Mouse (Mus musculus) hindbrain, embryonic 11.5 days (tissue): Measurements from ENCODE around the gene Smc5. TPM values are rescaled to one million over a fixed set of nuclear protein-coding genes. Genes with fewer than 3 reads are reported as not detected.

Source experiments
- ATAC-seq: fragments of 200-750 bp; cut with Nextera tagmentation; 2 replicates; pipeline ENCODE4 v1.8.0; 2017; ENCODE audit warnings: mild to moderate bottlenecking, moderate TSS enrichment, moderate library complexity; ENCODE audit not compliant: low FRiP score
- DNase-seq: peaks from one replicate; pipeline ENCODE4 v3.0.0-alpha.2; 2015; ENCODE audit warnings: low spot score
- H3K27ac ChIP-seq: fragments of 300-500 bp; sonication (generic); 2 replicates; pipeline ENCODE4 v1.5.1; 2014; ENCODE audit warnings: mild to moderate bottlenecking, low read depth, low read length
- H3K27me3 ChIP-seq: fragments of 300-500 bp; sonication (generic); 2 replicates; pipeline ENCODE4 v1.6.1; 2014; ENCODE audit warnings: mild to moderate bottlenecking, low read length, moderate library complexity, mixed read lengths; ENCODE audit not compliant: control insufficient read depth, insufficient read depth
- H3K36me3 ChIP-seq: fragments of 300-500 bp; sonication (generic); 2 replicates; pipeline ENCODE4 v1.6.1; 2014; ENCODE audit warnings: mild to moderate bottlenecking, low read length, moderate library complexity, mixed read lengths; ENCODE audit not compliant: control insufficient read depth, insufficient read depth
- H3K4me1 ChIP-seq: fragments of 300-500 bp; sonication (generic); replicated peaks from 2 replicates; pipeline ENCODE4 v1.6.1; 2014; ENCODE audit warnings: low read length, mixed read lengths; ENCODE audit not compliant: control insufficient read depth, insufficient read depth
- H3K4me2 ChIP-seq: fragments of 300-500 bp; sonication (generic); replicated peaks from 2 replicates; pipeline ENCODE4 v1.6.1; 2014; ENCODE audit warnings: mild to moderate bottlenecking, low read depth, low read length
- H3K4me3 ChIP-seq: fragments of 300-500 bp; sonication (generic); 2 replicates; pipeline ENCODE4 v1.5.1; 2014; ENCODE audit warnings: low read depth, low read length
- H3K9ac ChIP-seq: fragments of 300-500 bp; sonication (generic); 2 replicates; pipeline ENCODE4 v1.6.1; 2014; ENCODE audit warnings: low read depth, low read length
- H3K9me3 ChIP-seq: fragments of 300-500 bp; sonication (generic); 2 replicates; pipeline ENCODE4 v1.6.1; 2016; ENCODE audit warnings: low read length; ENCODE audit not compliant: control insufficient read depth
- WGBS: fragments of 180-500 bp; shearing (Covaris S2); extraction: QIAGEN DNeasy Blood & Tissue Kit; methylation state at CpG from one replicate; pipeline ENCODE4 v1.1.7; 2014; 5-methylcytosine and 5-hydroxymethylcytosine counted together
- polyA plus RNA-seq: library from polyadenylated mRNA; unstranded; fragments of >200 nt; fragmentation: Nextera tagmentation; extraction: Ambion mirVana; gene quantifications from 2 replicates; pipeline ENCODE4 v1.2.1, GENCODE M21; 2014

The Smc5 gene
- polyA plus RNA-seq, 1 experiment from 2014 or later = 57.4 TPM

GRCm38 (mm10) chr19:23203505-23204053 lies 70.1 kb downstream of the Smc5 start:
- no peak overlapping the region for H3K9ac ChIP-seq
- H3K4me2 ChIP-seq = no peak overlapping the region
- peaks cover 8% of the 10 kb centered on the region for H3K36me3 ChIP-seq
- H3K9me3 ChIP-seq = no peaks in the 10 kb centered on the region
- no peak overlapping the region for H3K4me3 ChIP-seq
- no peak for DNase-seq
- no peaks in the 10 kb centered on the region for H3K4me1 ChIP-seq
- H3K27ac ChIP-seq = no peak overlapping the region
- H3K27me3 ChIP-seq = no peaks in the 10 kb centered on the region
- ATAC-seq = no peak
- 93% methylated on average over 3 of the region's 3 CpGs for WGBS

GRCm38 (mm10) chr19:23202106-23202505 lies 71.6 kb downstream of the Smc5 start:
- H3K27ac ChIP-seq = no peak overlapping the region
- ATAC-seq (no peak), DNase-seq (no peak)
- H3K4me1 ChIP-seq = no peaks in the 10 kb centered on the region
- no peak overlapping the region for H3K9ac ChIP-seq
- H3K36me3 ChIP-seq = peaks cover 8% of the 10 kb centered on the region
- H3K4me3 ChIP-seq = no peak overlapping the region
- no peaks in the 10 kb centered on the region for H3K9me3 ChIP-seq
- 99% methylated on average over 5 of the region's 5 CpGs for WGBS
- no peak overlapping the region for H3K4me2 ChIP-seq
- no peaks in the 10 kb centered on the region for H3K27me3 ChIP-seq

DNA sequence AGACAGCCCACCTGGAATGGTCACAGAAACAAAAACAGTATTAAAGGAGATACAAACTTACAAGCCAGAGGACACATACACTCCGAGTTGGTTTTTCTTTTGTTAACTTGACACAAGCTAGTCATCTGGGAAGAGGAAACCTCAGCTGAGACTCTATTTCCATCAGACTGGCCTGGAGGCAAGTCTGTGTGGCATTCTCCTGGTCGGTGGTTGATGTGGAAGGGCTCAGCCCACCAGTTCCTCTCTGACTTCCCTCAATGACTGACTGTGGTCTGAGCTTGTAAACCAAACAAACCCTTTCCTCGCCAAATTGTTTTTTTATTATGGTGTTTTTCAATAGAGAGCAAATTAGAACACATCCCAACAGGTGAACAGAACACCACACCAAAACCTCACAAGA lies 80.6 kb downstream of the Smc5 start:
- ATAC-seq (no peak), DNase-seq (no peak)
- WGBS = 79% methylated on average over 3 of the region's 3 CpGs

DNA sequence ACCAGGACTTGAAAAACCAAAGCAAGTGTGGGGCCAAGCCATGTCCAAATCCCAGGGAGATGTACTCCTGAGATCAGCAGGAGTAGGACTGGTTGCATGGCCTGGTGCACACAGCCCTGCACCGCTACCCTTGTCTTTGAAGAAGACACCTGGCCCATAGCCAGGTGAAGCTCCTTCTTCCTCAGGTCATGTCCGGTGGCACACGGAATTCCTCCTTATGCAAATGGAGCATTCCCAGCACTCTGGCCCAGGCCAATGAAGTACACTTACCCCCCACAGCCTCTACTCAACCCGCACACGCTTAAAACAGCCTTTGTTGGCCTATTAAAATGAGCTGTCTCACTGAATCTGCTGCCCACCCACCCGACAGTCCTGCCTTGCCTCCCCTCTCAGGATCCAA lies 82.2 kb downstream of the Smc5 start:
- no peaks in the 10 kb centered on the region for H3K36me3 ChIP-seq
- DNase-seq = no peak
- no peak overlapping the region for H3K9ac ChIP-seq
- H3K27ac ChIP-seq = no peak overlapping the region
- H3K27me3 ChIP-seq = no peaks in the 10 kb centered on the region
- no peak overlapping the region for H3K4me2 ChIP-seq
- H3K4me3 ChIP-seq = no peak overlapping the region
- H3K4me1 ChIP-seq = no peaks in the 10 kb centered on the region
- no peak for ATAC-seq
- no peaks in the 10 kb centered on the region for H3K9me3 ChIP-seq
- WGBS = 95% methylated on average over 6 of the region's 6 CpGs

More for the DNA sequence above, 80.6 kb downstream of the Smc5 start:
- no peak overlapping the region for H3K27ac ChIP-seq
- H3K4me1 ChIP-seq = no peaks in the 10 kb centered on the region
- no peaks in the 10 kb centered on the region for H3K36me3 ChIP-seq
- H3K9ac ChIP-seq = no peak overlapping the region
- no peaks in the 10 kb centered on the region for H3K27me3 ChIP-seq
- H3K4me3 ChIP-seq = no peak overlapping the region
- H3K9me3 ChIP-seq = no peaks in the 10 kb centered on the region
- no peak overlapping the region for H3K4me2 ChIP-seq

DNA sequence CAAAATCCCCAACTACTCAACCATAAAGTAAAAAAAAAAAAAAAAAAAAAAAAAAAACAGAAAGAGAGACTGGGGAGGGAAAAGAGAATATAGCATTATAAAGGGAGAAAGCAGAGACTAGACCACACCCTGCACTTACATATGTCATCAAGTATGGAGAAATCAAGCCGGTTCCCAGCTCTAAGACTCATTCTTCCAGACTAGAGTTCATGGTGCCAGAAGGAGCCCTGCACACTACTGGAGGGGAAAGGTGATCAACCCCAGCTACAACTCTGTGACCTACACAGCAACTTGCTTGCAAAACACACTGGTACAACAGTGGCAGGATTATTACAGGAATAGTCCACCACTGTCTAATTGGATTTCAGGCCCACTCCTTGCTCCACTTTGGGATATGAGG lies 84.0 kb downstream of the Smc5 start:
- Histone ChIP-seq H3K36me3 (no peaks in the 10 kb centered on the region), H3K4me3 (no peak overlapping the region), H3K27me3 (no peaks in the 10 kb centered on the region), H3K4me1 (no peaks in the 10 kb centered on the region), H3K4me2 (no peak overlapping the region), H3K9me3 (no peaks in the 10 kb centered on the region), H3K27ac (no peak overlapping the region), H3K9ac (no peak overlapping the region)
- ATAC-seq (no peak), DNase-seq (no peak)
- 100% methylated on average over 1 of the region's 1 CpGs for WGBS

- Histone ChIP-seq H3K4me2 (no peak overlapping the region), H3K36me3 (no peaks in the 10 kb centered on the region), H3K27me3 (no peaks in the 10 kb centered on the region), H3K4me3 (no peak overlapping the region), H3K4me1 (no peaks in the 10 kb centered on the region), H3K27ac (no peak overlapping the region), H3K9ac (no peak overlapping the region), H3K9me3 (no peaks in the 10 kb centered on the region)
- ATAC-seq = no peak
- WGBS = 94% methylated on average over 7 of the region's 7 CpGs
- no peak for DNase-seq
These were observed 84.7 kb downstream of the Smc5 start for GRCm38 (mm10) chr19:23188986-23189385.

DNA sequence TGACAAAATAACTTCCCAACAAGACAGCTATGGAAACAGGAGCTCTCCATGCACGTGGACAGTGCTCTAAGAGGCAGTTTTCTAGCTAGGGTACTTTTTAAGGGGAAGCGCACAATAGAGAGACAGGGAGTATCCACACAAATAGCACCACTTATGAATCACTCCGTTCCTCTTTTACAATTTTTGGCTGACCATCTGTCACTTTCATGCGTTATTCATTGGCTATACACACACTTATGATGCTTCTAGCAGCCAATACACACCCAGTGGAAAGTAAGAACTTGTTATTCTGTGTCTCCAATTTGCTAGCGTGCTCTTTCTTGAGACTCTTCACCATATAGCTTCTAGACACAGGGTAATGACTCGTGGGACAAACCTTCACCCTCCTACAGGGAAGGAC lies 86.0 kb downstream of the Smc5 start:
- WGBS = 89% methylated on average over 6 of the region's 6 CpGs
- no peak for DNase-seq
- H3K9ac ChIP-seq = no peak overlapping the region

GRCm38 (mm10) chr19:23184068-23184467 lies 89.6 kb downstream of the Smc5 start:
- Histone ChIP-seq H3K27me3 (no peaks in the 10 kb centered on the region), H3K4me3 (no peak overlapping the region), H3K27ac (no peak overlapping the region), H3K4me1 (no peaks in the 10 kb centered on the region), H3K9me3 (no peaks in the 10 kb centered on the region), H3K9ac (no peak overlapping the region), H3K36me3 (no peaks in the 10 kb centered on the region), H3K4me2 (no peak overlapping the region)
- DNase-seq (no peak), ATAC-seq (no peak)
- WGBS = 90% methylated on average over 4 of the region's 4 CpGs

More for the DNA sequence above, 86.0 kb downstream of the Smc5 start:
- ATAC-seq = no peak
- no peak overlapping the region for H3K4me2 ChIP-seq
- no peaks in the 10 kb centered on the region for H3K27me3 ChIP-seq
- no peaks in the 10 kb centered on the region for H3K36me3 ChIP-seq
- H3K4me1 ChIP-seq = no peaks in the 10 kb centered on the region
- no peak overlapping the region for H3K27ac ChIP-seq
- H3K4me3 ChIP-seq = no peak overlapping the region
- H3K9me3 ChIP-seq = no peaks in the 10 kb centered on the region

DNA sequence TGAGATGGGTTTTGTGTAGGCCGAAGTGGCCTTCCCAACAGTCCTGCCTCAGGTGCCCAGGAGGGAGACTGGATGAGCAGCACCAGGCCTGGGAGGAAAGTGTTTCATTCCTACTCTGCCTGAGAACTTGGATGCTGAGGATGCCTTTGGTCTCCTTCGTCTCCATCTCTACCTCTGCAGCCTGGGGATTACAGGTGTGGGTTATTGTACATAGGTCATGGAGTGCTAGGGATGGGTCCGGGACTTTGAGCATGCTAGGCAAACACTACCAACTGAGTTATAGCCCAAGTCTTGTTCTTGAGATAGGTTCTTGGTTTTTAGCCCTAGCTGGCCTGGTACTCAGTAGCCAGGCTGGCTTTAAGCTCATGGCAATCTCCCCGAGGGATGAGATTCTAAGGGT lies 90.2 kb downstream of the Smc5 start:
- no peaks in the 10 kb centered on the region for H3K27me3 ChIP-seq
- H3K9me3 ChIP-seq = no peaks in the 10 kb centered on the region
- ATAC-seq (no peak), DNase-seq (no peak)
- no peak overlapping the region for H3K9ac ChIP-seq
- H3K4me3 ChIP-seq = no peak overlapping the region
- no peak overlapping the region for H3K27ac ChIP-seq
- WGBS = 93% methylated on average over 4 of the region's 4 CpGs
- no peaks in the 10 kb centered on the region for H3K36me3 ChIP-seq
- H3K4me1 ChIP-seq = no peaks in the 10 kb centered on the region
- no peak overlapping the region for H3K4me2 ChIP-seq
